Mouse (Mus musculus): Measurements from ENCODE around the gene Gabbr2.

The Gabbr2 gene

GRCm38 (mm10) chr4:46716361-46716760 lies 275.3 kb downstream of the Gabbr2 start:
- no peak for DNase-seq (ENCODE audit: low read depth)

- no peak for DNase-seq (ENCODE audit: low read depth)
Measured at GRCm38 (mm10) chr4:46710523-46710922, 281.1 kb downstream of the Gabbr2 start.

- no peak for DNase-seq (ENCODE audit: low read depth)
Measured at GRCm38 (mm10) chr4:46710018-46710417, 281.7 kb downstream of the Gabbr2 start.

DNA sequence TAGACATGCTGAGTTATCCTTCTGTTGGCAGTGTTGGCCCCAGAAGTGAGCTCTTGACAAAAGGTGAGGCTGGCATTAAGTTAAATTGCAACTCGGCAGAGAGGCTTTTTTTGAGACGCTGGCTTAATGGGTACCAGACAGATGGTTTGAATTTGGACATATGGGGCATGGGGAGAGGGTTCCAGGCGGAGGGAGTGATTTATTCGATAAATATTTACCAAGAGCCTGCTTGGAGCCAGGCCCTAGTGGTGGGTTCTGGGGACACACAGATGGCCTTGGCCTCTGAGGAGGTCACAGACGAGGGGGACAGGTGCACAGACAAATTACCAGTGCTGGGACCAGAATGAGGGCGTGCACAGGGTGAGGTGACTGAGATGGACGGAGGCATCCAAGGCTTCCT lies 282.2 kb downstream of the Gabbr2 start:
- DNase-seq (ENCODE audit: low read depth): no peak

DNA sequence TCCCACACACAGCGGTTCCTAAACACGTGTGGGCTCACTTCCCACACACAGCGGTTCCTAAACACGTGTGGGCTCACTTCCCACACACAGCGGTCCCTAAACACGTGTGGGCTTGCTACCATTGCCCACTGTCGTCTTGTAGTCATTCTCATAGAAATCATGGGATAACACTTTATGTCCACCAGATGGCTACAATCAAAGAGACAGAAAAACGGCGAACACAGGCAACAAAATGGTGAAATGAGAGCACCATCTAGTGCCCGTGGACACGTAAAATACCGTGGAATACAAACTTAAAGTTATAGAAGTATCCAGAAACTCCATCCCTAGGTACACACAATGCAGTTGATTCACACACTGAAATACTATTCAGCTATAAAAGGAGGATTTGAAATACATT lies 285.9 kb downstream of the Gabbr2 start:
- no peak for DNase-seq (ENCODE audit: low read depth)

DNA sequence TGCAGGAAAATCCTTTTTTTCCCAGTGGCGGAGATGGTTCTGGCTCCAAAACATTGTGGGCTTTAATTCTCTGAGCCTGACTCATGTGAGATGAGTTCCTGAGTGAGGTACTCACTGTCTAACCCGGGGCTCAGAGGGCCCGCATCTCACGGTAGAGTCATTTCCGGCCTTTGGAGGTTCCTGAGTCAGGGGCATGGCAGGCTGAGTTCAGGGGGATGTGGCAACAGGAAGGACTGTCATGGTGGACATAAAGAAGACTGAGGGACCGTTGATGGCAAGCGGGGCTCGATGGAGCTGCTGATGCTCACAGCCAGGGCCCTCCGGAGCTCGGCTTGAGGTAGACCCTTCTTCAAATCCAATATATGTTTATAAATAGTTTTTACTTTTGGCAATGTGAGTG lies 288.5 kb downstream of the Gabbr2 start:
- no peak for DNase-seq (ENCODE audit: low read depth)

DNA sequence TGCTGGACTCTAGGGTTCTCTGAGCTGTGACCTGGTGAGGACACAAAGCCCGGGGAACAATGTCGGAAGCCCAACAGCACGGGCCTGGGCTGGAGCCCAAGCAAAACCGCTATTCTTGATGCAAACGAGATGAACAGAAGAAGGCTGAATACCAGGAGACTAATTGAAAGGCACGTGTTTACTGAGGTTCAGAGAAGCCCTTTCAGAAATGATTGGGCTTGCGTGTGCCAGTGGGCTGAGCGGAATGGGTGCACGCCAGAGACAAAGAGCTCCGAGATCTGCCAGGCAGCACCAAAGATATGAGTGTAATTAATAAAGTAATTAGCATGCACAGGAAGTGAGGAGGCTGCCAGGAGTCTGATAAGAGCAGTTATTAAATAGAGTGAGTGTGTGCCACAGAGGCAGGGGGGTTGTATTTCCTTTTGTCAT lies 291.4 kb downstream of the Gabbr2 start:
- no peak for DNase-seq (ENCODE audit: low read depth)

DNA sequence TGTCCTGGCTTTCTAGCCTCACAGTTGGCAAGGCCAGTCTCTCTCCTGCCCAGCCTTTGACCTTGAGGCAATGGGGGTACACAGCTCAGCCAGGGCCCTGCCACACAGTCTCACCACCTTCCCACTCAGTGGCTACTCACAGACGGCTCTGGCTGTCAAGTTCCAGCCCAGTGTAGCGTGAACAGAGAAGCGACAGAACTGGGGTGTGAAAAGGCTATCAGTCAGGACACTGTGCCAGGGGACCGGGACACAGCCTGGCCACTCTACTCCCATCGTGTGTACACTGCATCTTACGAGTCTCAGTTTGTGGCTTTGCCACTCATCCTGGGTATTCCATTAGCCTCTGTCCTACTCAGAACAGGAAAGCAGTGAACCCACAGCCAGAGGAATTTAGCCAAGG lies 295.2 kb downstream of the Gabbr2 start:
- DNase-seq (ENCODE audit: low read depth): no peak

DNA sequence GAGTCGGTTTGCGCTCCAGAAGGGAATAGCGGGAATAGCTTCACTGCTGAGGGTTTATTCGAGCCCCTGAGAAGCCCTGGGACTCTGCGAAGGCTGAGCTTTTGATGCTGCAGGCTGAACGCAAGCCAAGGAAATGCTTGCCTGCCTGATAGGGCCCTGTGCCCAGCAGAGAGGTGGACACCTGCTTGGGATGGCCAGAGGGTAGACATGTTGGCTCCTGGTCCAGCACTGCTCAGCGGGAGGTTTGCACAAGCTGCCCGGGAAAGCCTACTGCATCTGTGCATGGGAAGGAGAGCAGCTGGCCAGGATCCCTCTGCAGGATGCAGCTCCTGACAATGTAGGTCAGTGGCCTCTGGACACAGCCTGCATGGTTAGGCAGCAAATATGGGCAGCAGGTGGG lies 301.1 kb downstream of the Gabbr2 start:
- DNase-seq (ENCODE audit: low read depth): no peak

GRCm38 (mm10) chr4:46690023-46690420 lies 301.7 kb downstream of the Gabbr2 start:
- DNase-seq (ENCODE audit: low read depth): no peak

DNA sequence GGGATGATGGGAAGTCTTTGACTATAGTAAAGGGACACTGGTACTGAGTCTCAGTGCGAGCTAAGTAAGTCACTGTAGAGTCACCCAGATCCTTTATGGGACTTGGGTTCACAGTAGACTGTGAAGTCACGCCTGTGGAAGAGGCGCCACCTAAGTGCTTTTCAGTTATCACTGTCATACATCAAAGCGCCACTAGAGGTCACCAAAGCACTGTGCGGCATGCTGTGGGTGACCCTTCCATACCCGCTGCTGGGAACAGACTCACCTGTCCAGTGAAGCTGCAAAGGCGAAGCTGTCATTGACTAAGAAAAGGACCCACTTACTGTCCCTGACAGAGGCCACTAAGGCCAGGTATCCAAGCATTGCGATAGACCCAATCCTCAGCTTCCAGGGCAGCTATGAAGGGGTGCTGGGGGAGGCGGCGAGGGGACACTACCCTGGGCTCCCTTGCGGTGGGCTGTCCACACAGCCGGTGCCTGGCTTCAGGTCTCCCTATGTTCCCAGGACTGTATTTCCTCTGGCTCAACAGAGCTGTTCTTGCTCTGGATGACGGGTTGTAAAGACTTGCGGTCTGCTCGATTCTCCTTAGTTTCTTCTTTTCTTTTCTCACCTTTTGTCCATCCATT lies 302.2 kb downstream of the Gabbr2 start:
- DNase-seq (ENCODE audit: low read depth): peak; percentile 80

DNA sequence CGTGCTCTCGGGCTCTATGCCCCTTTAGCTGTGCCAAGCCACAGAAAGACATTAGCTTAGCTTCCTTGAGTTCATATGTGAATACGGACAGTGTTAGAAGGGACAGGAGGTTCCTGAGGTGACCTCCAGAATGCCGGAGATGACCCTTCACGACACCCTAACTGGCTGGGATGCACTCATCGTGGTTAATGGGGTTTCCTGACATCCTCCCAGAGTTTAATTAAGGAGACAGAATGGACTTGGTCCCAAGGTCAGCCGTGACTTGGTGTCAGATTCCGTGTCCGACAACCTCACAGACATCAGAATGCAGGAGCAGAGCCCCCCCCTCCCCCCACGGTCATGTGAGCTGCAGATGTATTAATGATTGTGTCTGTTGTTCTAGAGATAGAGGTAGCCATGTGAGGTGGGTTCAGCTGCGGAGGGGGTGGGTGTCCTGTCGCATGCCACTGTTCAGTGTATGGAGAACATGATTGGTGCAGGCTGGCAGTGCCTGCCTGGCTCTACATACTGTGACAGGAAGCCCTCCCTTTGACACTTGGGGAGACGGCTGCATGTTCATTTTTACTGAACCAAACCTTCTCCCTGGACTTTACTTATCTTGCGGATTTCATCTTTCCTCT lies 303.4 kb downstream of the Gabbr2 start:
- no peak for DNase-seq (ENCODE audit: low read depth)

DNA sequence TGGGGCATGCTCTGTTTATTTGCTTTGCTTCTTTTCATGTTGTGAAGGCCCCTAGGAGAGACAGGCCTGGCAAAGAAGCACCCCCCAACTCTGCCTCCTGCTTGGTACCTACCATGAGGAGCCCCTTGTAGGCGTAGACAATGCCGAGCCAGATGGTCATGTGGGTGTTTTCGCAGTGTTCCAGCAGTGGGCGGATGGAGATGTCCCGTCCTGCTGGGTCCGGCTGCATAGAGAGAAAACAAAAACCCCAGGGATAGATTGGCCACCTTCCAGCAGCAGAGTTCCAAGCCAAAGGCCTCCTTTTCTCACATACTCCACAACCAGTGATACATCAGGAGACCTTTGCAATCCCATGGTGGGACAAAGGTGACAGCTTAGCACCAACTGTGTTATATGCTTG lies 307.5 kb downstream of the Gabbr2 start:
- no peak for DNase-seq (ENCODE audit: low read depth)

GRCm38 (mm10) chr4:46676646-46677045 lies 315.0 kb downstream of the Gabbr2 start:
- DNase-seq (ENCODE audit: low read depth): no peak

- DNase-seq (ENCODE audit: low read depth): no peak
Measured at GRCm38 (mm10) chr4:46675992-46676391, 315.7 kb downstream of the Gabbr2 start.

- DNase-seq (ENCODE audit: low read depth): no peak
Measured at GRCm38 (mm10) chr4:46675272-46675785, 316.3 kb downstream of the Gabbr2 start.

DNA sequence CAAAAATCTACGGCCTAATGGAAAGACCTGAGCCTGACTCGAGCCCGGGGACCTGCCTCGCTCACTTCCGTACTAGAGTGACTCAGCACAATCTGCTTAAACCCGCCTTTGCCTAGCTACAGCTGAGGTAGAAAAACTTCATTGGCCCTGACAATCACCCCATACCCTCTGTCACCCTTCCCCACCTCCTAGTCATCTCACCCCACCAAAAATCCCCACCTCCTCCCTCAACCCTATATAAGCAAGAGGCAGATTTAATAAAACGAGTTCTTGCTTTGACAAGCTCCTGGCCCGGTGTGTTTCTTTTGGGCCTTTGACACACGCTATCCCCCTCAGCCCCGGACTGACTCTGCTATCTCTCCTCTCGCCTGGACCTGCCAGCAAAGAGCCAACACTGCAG lies 323.1 kb downstream of the Gabbr2 start:
- no peak for DNase-seq (ENCODE audit: low read depth)

DNA sequence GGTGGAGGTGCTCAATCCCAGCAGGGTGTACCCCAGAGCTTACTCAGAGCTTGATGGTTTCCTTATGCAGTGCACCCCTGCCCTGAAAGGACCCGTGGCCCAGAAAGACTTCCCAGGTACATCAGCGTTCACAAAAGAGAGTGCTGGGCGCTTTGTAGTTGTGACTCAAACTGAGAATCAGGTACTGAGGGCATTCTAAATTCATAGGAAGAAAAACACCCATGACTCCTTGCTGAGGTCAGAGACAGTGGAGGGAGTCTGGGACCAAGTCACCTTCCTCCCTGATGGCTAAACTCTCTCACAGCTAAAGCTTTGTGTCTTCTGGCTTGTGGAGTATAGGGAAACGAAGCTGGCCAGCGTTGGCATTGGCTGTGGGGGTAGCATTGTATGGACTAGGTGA lies 325.3 kb downstream of the Gabbr2 start:
- no peak for DNase-seq (ENCODE audit: low read depth)

GRCm38 (mm10) chr4:46665371-46665774 lies 326.3 kb downstream of the Gabbr2 start:
- DNase-seq (ENCODE audit: low read depth): peak; percentile 67

GRCm38 (mm10) chr4:46664123-46665009 lies 327.3 kb downstream of the Gabbr2 start:
- DNase-seq (ENCODE audit: low read depth): no peak

GRCm38 (mm10) chr4:46661433-46661832 lies 330.2 kb downstream of the Gabbr2 start:
- DNase-seq (ENCODE audit: low read depth): no peak

DNA sequence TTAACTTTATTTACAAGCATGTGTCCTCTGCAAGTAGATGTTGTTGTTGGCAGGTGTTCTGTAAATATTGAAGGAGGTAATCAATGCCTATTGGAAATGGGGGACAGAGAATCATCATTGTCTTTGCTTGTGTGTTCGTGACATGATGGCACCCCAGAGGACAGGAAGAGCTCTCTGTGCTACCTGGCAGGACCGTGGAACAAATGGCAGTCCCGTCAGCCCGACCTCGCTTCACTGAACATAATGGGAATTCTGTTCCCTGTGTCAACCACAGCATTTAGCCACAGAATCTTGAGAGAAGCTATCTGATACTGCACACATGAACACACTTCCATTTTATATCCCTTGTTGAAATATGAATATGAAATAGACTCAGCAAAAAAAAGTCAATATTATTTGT lies 332.7 kb downstream of the Gabbr2 start:
- DNase-seq (ENCODE audit: low read depth): no peak

DNA sequence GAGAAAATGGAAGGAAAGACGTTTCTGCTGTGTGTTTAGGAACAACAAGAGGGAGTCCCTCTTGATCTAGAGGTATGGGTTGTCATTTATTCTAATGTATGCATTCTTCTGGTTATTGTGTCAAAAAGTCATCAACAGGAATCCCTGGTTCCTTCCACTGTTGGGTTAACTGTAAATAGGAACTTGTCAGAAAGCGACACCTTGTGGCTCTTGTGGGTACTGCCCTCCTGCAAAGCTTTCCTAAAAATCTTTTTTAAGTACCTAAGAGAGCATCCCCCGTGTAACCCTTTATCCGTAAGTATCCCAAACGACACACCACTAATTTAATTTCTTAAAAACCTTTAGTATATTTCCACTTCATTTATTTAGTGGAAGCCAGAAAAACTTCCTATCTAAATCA lies 334.6 kb downstream of the Gabbr2 start:
- peak; percentile 89 for DNase-seq (ENCODE audit: low read depth)

Data from naive thymus-derived CD4-positive, alpha-beta T cell, adult 2 months (primary cell).